Mouse (Mus musculus) liver, postnatal 0 days (tissue): ENCODE measurements around the gene Hist1h3e.

Experiments used
- CTCF ChIP-seq: sonication (generic); IDR thresholded peaks from 2 replicates; pipeline ENCODE4 v1.5.1; 2016; ENCODE audit warnings: antibody characterized with exemption, low read depth
- EP300 ChIP-seq: IDR thresholded peaks from 2 replicates; pipeline ENCODE4 v1.6.1; 2016; ENCODE audit warnings: antibody characterized with exemption, low read depth, mild to moderate bottlenecking

- no peak for TF ChIP-seq CTCF
- TF ChIP-seq EP300: no peak
These were observed 25.0 kb downstream of the Hist1h3e start for GRCm38 (mm10) chr13:23537006-23537710.
